Mouse (Mus musculus): ENCODE results near the gene Gm21190. TPM values are rescaled to one million over a fixed set of nuclear protein-coding genes. Genes with fewer than 3 reads are reported as not detected.
A peak's percentile ranks its signal among the peaks of the same experiment; 100 is the strongest.
"Not testable (repeated sequence)": the region's sequence is repeated elsewhere in the genome, so short reads cannot be mapped to it uniquely, and the experiment has no call there.

Gene Gm21190
- total RNA-seq, 2 experiments from 2014 or later, result not detected

DNA sequence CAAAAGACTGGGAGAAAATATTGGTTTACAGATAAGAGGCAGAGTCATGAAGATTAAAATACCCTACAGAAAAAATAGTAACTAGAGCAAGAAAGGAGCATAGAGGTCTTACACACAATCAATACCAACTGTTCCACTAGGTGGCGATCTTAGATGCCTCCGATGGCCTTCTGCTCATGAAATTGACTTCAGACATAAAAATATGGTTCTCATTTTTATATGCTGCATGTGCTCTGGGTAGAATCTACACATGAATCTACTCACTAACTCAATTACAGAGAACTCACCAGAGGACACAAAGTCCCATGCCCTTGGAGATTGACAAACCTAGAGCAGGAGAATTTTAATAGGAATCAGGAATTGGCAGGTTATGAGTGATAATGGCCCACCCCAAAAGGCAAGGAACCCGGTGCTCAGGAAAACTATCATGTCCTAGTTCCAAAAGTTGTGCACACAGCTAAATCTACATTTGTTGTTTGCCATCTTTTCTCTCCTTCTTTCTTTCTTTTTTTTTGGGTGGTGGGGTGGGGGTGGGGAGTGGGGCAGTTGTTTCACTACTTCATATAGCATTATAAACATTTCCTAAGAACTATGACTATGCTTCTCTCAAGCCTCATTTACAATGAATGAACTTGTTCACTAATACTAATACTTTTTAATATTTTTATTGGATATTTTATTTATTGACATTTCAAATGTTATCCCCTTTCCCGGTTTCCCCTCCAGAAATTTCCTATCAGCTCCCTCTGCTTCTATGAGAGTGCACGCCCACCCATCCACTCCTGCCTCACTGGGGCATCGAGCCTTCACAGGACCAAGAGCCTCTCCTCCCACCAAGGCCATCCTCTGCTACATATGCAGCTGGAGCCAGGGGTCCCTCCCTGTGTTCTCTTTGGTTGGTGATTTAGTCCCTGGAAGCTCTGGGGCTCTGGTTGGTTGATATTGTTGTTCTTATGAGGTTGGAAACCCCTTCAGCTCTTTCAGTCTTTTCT is 20.3 kb downstream of the Gm21190 start:
- not testable (repeated sequence) for DNase-seq, H3K27ac ChIP-seq

DNA sequence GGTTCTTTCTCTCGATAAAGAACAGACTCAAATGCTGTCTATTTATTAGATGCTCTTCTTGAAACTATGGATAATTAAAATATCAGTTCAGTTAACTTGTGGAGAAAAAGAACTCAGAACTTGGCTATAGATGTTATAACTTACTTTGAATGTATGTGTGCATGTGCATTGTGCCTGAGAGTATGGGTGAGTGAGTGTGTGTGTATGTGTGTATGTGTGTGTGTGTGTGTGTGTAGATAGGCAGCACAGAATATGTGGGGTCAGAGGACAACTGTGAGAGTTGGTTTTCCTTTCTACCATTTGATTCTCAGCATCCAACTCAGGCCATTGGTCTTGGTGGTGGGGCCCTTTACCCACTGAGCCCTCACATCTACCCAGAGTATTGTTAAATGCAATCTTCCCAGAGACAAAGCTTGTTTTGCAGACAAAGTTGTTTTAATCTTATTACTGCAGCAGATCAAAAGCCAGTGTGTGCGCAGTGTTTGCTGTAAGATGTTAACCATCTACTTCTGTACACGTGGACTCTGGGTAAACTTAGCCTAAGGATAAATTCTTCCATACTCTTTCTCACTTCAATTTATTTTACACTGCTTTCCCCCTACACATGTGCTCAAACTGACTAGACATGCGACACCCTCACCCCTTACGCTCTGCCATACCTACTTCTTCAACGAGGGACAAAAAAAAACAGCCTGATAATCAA is 21.1 kb downstream of the Gm21190 start:
- H3K27ac ChIP-seq; H3K4me3 ChIP-seq; intact Hi-C loops (cut with DNase I); DNase-seq: not testable (repeated sequence)

More for the DNA sequence above, 20.3 kb downstream of the Gm21190 start:
- H3K4me3 ChIP-seq; intact Hi-C loops (cut with DNase I): not testable (repeated sequence)
- peak; percentile 37 for TF ChIP-seq CTCF (IDR thresholded peaks at IDR 0.05)

GRCm38 (mm10) chr5:15507309-15507619 is 21.8 kb downstream of the Gm21190 start:
- H3K27ac ChIP-seq, result no peak overlapping the region
- intact Hi-C loops (cut with DNase I), result no loop called here
- no peak for DNase-seq
- H3K4me3 ChIP-seq, result no peak overlapping the region
- no peak for TF ChIP-seq CTCF (IDR thresholded peaks at IDR 0.05)

- DNase-seq, result peak; percentile 43
- peak overlapping the region; percentile 46 for H3K27ac ChIP-seq
- TF ChIP-seq CTCF (IDR thresholded peaks at IDR 0.05), result peak; percentile 67
- peak overlapping the region; percentile 61 for H3K4me3 ChIP-seq
- intact Hi-C loops (cut with DNase I), result no loop called here
Observed at GRCm38 (mm10) chr5:15506575-15507308, 22.3 kb downstream of the Gm21190 start.

- H3K27ac ChIP-seq; intact Hi-C loops (cut with DNase I); H3K4me3 ChIP-seq: not testable (repeated sequence)
- peak; percentile 54 for TF ChIP-seq CTCF (IDR thresholded peaks at IDR 0.05)
- peak; percentile 31 for DNase-seq
Observed at GRCm38 (mm10) chr5:15498774-15499400, 30.1 kb downstream of the Gm21190 start.

GRCm38 (mm10) chr5:15498350-15498749 is 30.7 kb downstream of the Gm21190 start:
- H3K27ac ChIP-seq; H3K4me3 ChIP-seq; DNase-seq; intact Hi-C loops (cut with DNase I): not testable (repeated sequence)

GRCm38 (mm10) chr5:15490934-15491333 is 38.1 kb downstream of the Gm21190 start:
- intact Hi-C loops (cut with DNase I); DNase-seq; H3K4me3 ChIP-seq; H3K27ac ChIP-seq: not testable (repeated sequence)

GRCm38 (mm10) chr5:15488743-15489142 is 40.3 kb downstream of the Gm21190 start:
- intact Hi-C loops (cut with DNase I), result no loop called here
- no peak overlapping the region for H3K27ac ChIP-seq
- no peak for DNase-seq
- H3K4me3 ChIP-seq, result no peak overlapping the region
- TF ChIP-seq CTCF (IDR thresholded peaks at IDR 0.05), result no peak

DNA sequence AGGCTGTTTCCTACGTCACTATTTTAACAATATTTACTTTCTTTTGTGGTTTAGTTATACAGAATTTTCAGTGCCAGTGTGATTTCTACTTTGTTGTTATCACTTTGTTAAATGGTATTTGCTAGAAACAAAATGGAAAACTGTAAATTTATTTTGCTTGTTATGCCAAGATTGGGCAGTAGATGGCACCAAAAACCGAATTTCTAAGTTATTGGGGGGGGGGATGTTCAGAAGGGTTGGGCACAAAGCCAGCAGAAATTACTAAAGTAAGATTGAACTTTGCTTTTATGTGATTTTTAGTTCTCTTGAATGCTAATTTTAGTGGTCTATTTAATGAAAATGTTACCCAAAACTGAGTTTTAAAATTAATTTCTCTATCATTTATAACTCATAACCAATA is 44.4 kb downstream of the Gm21190 start:
- intact Hi-C loops (cut with DNase I); H3K4me3 ChIP-seq; DNase-seq; H3K27ac ChIP-seq: not testable (repeated sequence)
- TF ChIP-seq CTCF (IDR thresholded peaks at IDR 0.05), result peak; percentile 24; the same call in 1 of the 2 replicates

DNA sequence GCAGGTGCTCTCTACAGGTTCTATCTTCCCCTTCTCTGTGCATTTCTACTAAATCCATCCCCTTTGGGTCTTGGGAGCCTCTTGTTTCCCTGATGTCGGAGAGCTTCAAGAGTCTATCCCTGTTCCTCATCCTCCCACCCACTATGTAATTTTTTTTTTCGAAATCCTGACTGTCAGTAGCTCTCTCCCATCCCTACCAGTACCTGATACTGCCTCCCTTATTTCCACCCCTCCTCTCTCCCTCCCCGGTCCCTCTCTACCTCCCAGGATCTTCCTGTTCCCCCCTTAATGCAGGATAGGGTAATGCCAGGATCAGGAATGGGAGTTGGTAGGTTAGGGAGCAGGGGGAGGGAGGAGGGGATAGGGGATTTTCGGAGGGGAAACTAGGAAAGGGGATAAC is 45.4 kb downstream of the Gm21190 start:
- intact Hi-C loops (cut with DNase I); H3K27ac ChIP-seq; H3K4me3 ChIP-seq; DNase-seq: not testable (repeated sequence)

- DNase-seq; intact Hi-C loops (cut with DNase I); H3K27ac ChIP-seq; H3K4me3 ChIP-seq: not testable (repeated sequence)
Observed at GRCm38 (mm10) chr5:15482815-15483214, 46.2 kb downstream of the Gm21190 start.

DNA sequence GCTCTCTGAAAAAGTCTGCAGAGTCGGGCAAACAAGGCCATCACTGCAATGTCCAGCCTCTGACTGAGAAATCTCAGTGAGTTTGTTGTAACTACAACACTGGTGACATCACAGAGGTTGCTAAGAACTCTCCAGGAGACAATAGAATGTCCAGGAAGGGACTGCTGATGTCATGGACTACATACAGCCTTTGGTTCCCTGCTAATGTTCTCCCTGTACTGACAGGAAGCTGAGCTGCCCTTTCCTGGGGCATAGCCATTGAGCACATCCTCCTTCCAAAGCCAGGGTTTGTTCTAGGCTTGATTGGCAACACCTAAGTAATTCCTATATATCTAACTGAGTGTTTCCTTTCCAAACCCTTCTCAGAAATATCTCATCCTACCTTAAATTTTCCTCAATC is 52.6 kb downstream of the Gm21190 start, which contains the start of gene Gm21149:
Gm21149 (minus strand) TSS at position 101 of the 400 bp plus-strand sequence.
- DNase-seq; intact Hi-C loops (cut with DNase I); H3K4me3 ChIP-seq; H3K27ac ChIP-seq: not testable (repeated sequence)

Other genes starting within 250 kb of the Gm21190 start
- gene Gm21149, start 52.7 kb downstream of the Gm21190 start, total RNA-seq (2021), result not detected
- gene Gm21083, start 48.1 kb upstream of the Gm21190 start, total RNA-seq (2021), result not detected
- gene Speer4d, start 89.8 kb upstream of the Gm21190 start, total RNA-seq (2021), result not detected
- not detected for gene 4930572O03Rik, start 127.8 kb upstream of the Gm21190 start, total RNA-seq (2021)
- not detected for gene Speer4c, start 185.0 kb upstream of the Gm21190 start, total RNA-seq (2021)